Mouse (Mus musculus): Measurements from ENCODE around the gene Ccr2. TPM values are rescaled to one million over a fixed set of nuclear protein-coding genes. Genes with fewer than 3 reads are reported as not detected.
"Not testable (repeated sequence)": the region's sequence is repeated elsewhere in the genome, so short reads cannot be mapped to it uniquely, and the experiment has no call there.

Gene Ccr2
- polyA plus RNA-seq (2015; fragmentation: Nextera tagmentation; extraction: Ambion mirVana): 1.4 and 2.3 TPM in 2 replicates

GRCm38 (mm10) chr9:124101723-124102122 is at the start of gene Ccr2:
Ccr2 (plus strand) TSS chr9:124101950.
- H3K9me3 ChIP-seq (ENCODE audit: low read length): no peaks in the 10 kb centered on the region
- H3K36me3 ChIP-seq (ENCODE audit: insufficient read depth, low read length): no peaks in the 10 kb centered on the region
- H3K4me3 ChIP-seq (ENCODE audit: low read length): no peak within 1 kb of the TSS
- H3K27ac ChIP-seq (ENCODE audit: low read length): no peak within 1 kb of the TSS
- H3K4me1 ChIP-seq (ENCODE audit: insufficient read depth, low read length): no peaks in the 10 kb centered on the region
- 82% methylated on average over 4 of the region's 4 CpGs for WGBS
- no peak for ATAC-seq (ENCODE audit: low FRiP score, low TSS enrichment)
- no peak within 1 kb of the TSS for H3K4me2 ChIP-seq (replicated peaks; ENCODE audit: low read depth, low read length)
- H3K27me3 ChIP-seq (ENCODE audit: insufficient read depth, low read length): no peaks in the 10 kb centered on the region
- H3K9ac ChIP-seq (replicated peaks; ENCODE audit: low read length): no peak within 1 kb of the TSS

GRCm38 (mm10) chr9:124053532-124053931 is 48.2 kb upstream of the Ccr2 start:
- H3K9ac ChIP-seq (replicated peaks; ENCODE audit: low read length): no peak overlapping the region
- no peaks in the 10 kb centered on the region for H3K36me3 ChIP-seq (ENCODE audit: insufficient read depth, low read length)
- no peak overlapping the region for H3K4me3 ChIP-seq (ENCODE audit: low read length)
- no peaks in the 10 kb centered on the region for H3K4me1 ChIP-seq (ENCODE audit: insufficient read depth, low read length)
- H3K9me3 ChIP-seq (ENCODE audit: low read length): no peaks in the 10 kb centered on the region
- no peak for ATAC-seq (ENCODE audit: low FRiP score, low TSS enrichment)
- WGBS: 49% methylated on average over 2 of the region's 2 CpGs
- H3K4me2 ChIP-seq (replicated peaks; ENCODE audit: low read depth, low read length): no peak overlapping the region
- no peak overlapping the region for H3K27ac ChIP-seq (ENCODE audit: low read length)
- H3K27me3 ChIP-seq (ENCODE audit: insufficient read depth, low read length): no peaks in the 10 kb centered on the region

GRCm38 (mm10) chr9:124056158-124056709 is 45.5 kb upstream of the Ccr2 start:
- Histone ChIP-seq H3K9ac (replicated peaks; ENCODE audit: low read length) (no peak overlapping the region), H3K4me2 (replicated peaks; ENCODE audit: low read depth, low read length) (no peak overlapping the region), H3K27me3 (ENCODE audit: insufficient read depth, low read length) (no peaks in the 10 kb centered on the region), H3K9me3 (ENCODE audit: low read length) (no peaks in the 10 kb centered on the region), H3K4me1 (ENCODE audit: insufficient read depth, low read length) (no peaks in the 10 kb centered on the region), H3K27ac (ENCODE audit: low read length) (no peak overlapping the region), H3K36me3 (ENCODE audit: insufficient read depth, low read length) (no peaks in the 10 kb centered on the region), H3K4me3 (ENCODE audit: low read length) (no peak overlapping the region)
- ATAC-seq (ENCODE audit: low FRiP score, low TSS enrichment): no peak
- 43% methylated on average over 3 of the region's 3 CpGs for WGBS

GRCm38 (mm10) chr9:124059660-124060352 is 41.9 kb upstream of the Ccr2 start:
- Histone ChIP-seq H3K4me3 (ENCODE audit: low read length) (no peak overlapping the region), H3K9me3 (ENCODE audit: low read length) (no peaks in the 10 kb centered on the region), H3K27ac (ENCODE audit: low read length) (no peak overlapping the region), H3K9ac (replicated peaks; ENCODE audit: low read length) (no peak overlapping the region), H3K36me3 (ENCODE audit: insufficient read depth, low read length) (no peaks in the 10 kb centered on the region), H3K4me2 (replicated peaks; ENCODE audit: low read depth, low read length) (no peak overlapping the region), H3K27me3 (ENCODE audit: insufficient read depth, low read length) (no peaks in the 10 kb centered on the region), H3K4me1 (ENCODE audit: insufficient read depth, low read length) (no peaks in the 10 kb centered on the region)
- ATAC-seq (ENCODE audit: low FRiP score, low TSS enrichment): no peak
- WGBS: 64% methylated on average over 2 of the region's 2 CpGs

GRCm38 (mm10) chr9:124061474-124062432 is 40.0 kb upstream of the Ccr2 start:
- not testable (repeated sequence) for H3K36me3 ChIP-seq (ENCODE audit: insufficient read depth, low read length); H3K4me1 ChIP-seq (ENCODE audit: insufficient read depth, low read length); H3K9me3 ChIP-seq (ENCODE audit: low read length); ATAC-seq (ENCODE audit: low FRiP score, low TSS enrichment); H3K9ac ChIP-seq (replicated peaks; ENCODE audit: low read length); H3K27ac ChIP-seq (ENCODE audit: low read length); H3K4me2 ChIP-seq (replicated peaks; ENCODE audit: low read depth, low read length); H3K27me3 ChIP-seq (ENCODE audit: insufficient read depth, low read length); H3K4me3 ChIP-seq (ENCODE audit: low read length)
- WGBS: 66% methylated on average over 3 of the region's 3 CpGs

GRCm38 (mm10) chr9:124066572-124067103 is 35.1 kb upstream of the Ccr2 start:
- ATAC-seq (ENCODE audit: low FRiP score, low TSS enrichment): no peak
- no peaks in the 10 kb centered on the region for H3K36me3 ChIP-seq (ENCODE audit: insufficient read depth, low read length)
- no peak overlapping the region for H3K4me2 ChIP-seq (replicated peaks; ENCODE audit: low read depth, low read length)
- no peaks in the 10 kb centered on the region for H3K9me3 ChIP-seq (ENCODE audit: low read length)
- H3K4me1 ChIP-seq (ENCODE audit: insufficient read depth, low read length): no peaks in the 10 kb centered on the region
- H3K27ac ChIP-seq (ENCODE audit: low read length): no peak overlapping the region
- no peaks in the 10 kb centered on the region for H3K27me3 ChIP-seq (ENCODE audit: insufficient read depth, low read length)
- no peak overlapping the region for H3K4me3 ChIP-seq (ENCODE audit: low read length)
- H3K9ac ChIP-seq (replicated peaks; ENCODE audit: low read length): no peak overlapping the region

- H3K4me3 ChIP-seq (ENCODE audit: low read length): no peak overlapping the region
- ATAC-seq (ENCODE audit: low FRiP score, low TSS enrichment): no peak
- H3K4me2 ChIP-seq (replicated peaks; ENCODE audit: low read depth, low read length): no peak overlapping the region
- H3K9ac ChIP-seq (replicated peaks; ENCODE audit: low read length): no peak overlapping the region
- no peak overlapping the region for H3K27ac ChIP-seq (ENCODE audit: low read length)
- H3K9me3 ChIP-seq (ENCODE audit: low read length): no peaks in the 10 kb centered on the region
- WGBS: 55% methylated on average over 2 of the region's 2 CpGs
- H3K4me1 ChIP-seq (ENCODE audit: insufficient read depth, low read length): no peaks in the 10 kb centered on the region
- H3K36me3 ChIP-seq (ENCODE audit: insufficient read depth, low read length): no peaks in the 10 kb centered on the region
- no peaks in the 10 kb centered on the region for H3K27me3 ChIP-seq (ENCODE audit: insufficient read depth, low read length)
These were observed 33.4 kb upstream of the Ccr2 start for GRCm38 (mm10) chr9:124068098-124069058.

- no peak for ATAC-seq (ENCODE audit: low FRiP score, low TSS enrichment)
- Histone ChIP-seq H3K9me3 (ENCODE audit: low read length) (no peaks in the 10 kb centered on the region), H3K4me3 (ENCODE audit: low read length) (no peak overlapping the region), H3K27me3 (ENCODE audit: insufficient read depth, low read length) (no peaks in the 10 kb centered on the region), H3K4me1 (ENCODE audit: insufficient read depth, low read length) (no peaks in the 10 kb centered on the region), H3K27ac (ENCODE audit: low read length) (no peak overlapping the region), H3K9ac (replicated peaks; ENCODE audit: low read length) (no peak overlapping the region), H3K36me3 (ENCODE audit: insufficient read depth, low read length) (no peaks in the 10 kb centered on the region), H3K4me2 (replicated peaks; ENCODE audit: low read depth, low read length) (no peak overlapping the region)
- WGBS: 86% methylated on average over 1 of the region's 1 CpGs
These were observed 30.2 kb upstream of the Ccr2 start for GRCm38 (mm10) chr9:124071506-124071905.

- H3K9ac ChIP-seq (replicated peaks; ENCODE audit: low read length): no peak overlapping the region
- no peak for ATAC-seq (ENCODE audit: low FRiP score, low TSS enrichment)
- WGBS: 68% methylated on average over 4 of the region's 4 CpGs
These were observed 21.9 kb upstream of the Ccr2 start for GRCm38 (mm10) chr9:124079803-124080202.

More at GRCm38 (mm10) chr9:124079803-124080202, 21.9 kb upstream of the Ccr2 start:
- Histone ChIP-seq H3K27ac (ENCODE audit: low read length) (no peak overlapping the region), H3K27me3 (ENCODE audit: insufficient read depth, low read length) (no peaks in the 10 kb centered on the region), H3K36me3 (ENCODE audit: insufficient read depth, low read length) (no peaks in the 10 kb centered on the region), H3K9me3 (ENCODE audit: low read length) (no peaks in the 10 kb centered on the region), H3K4me2 (replicated peaks; ENCODE audit: low read depth, low read length) (no peak overlapping the region), H3K4me3 (ENCODE audit: low read length) (no peak overlapping the region), H3K4me1 (ENCODE audit: insufficient read depth, low read length) (no peaks in the 10 kb centered on the region)

All from kidney, embryonic 16.5 days (tissue).